Mouse (Mus musculus): ENCODE data around the gene Cst12. TPM values are rescaled to one million over a fixed set of nuclear protein-coding genes. Genes with fewer than 3 reads are reported as not detected.

Cst12 gene
- polyA plus RNA-seq, 1 experiment from 2014 or later, result not detected

GRCm38 (mm10) chr2:148781709-148782108 is 7.5 kb upstream of the Cst12 start, which contains the start of gene 8030411F24Rik:
Gene 8030411F24Rik (plus strand): TSS chr2:148782009.
- ATAC-seq (ENCODE audit: insufficient read depth, low FRiP score), result no peak
- Histone ChIP-seq H3K27ac (ENCODE audit: low read length) (no peak within 1 kb of the TSS), H3K9ac (ENCODE audit: low read length) (no peak within 1 kb of the TSS), H3K4me1 (ENCODE audit: control insufficient read depth, insufficient read depth, low read length) (no peaks in the 10 kb centered on the region), H3K36me3 (ENCODE audit: control insufficient read depth, insufficient read depth, low read length) (no peaks in the 10 kb centered on the region), H3K27me3 (ENCODE audit: control insufficient read depth, insufficient read depth, low read length) (no peaks in the 10 kb centered on the region), H3K9me3 (replicated peaks; ENCODE audit: control insufficient read depth, low read length) (no peaks in the 10 kb centered on the region), H3K4me3 (replicated peaks; ENCODE audit: low read length) (no peak within 1 kb of the TSS), H3K4me2 (ENCODE audit: low read depth, low read length) (no peak within 1 kb of the TSS)
- 4% methylated on average over 1 of the region's 1 CpGs for WGBS

GRCm38 (mm10) chr2:148798485-148798884 is 9.3 kb downstream of the Cst12 start, which contains the start of gene Cst8:
Gene Cst8 (plus strand): TSS chr2:148798785.
- H3K9me3 ChIP-seq (replicated peaks; ENCODE audit: control insufficient read depth, low read length), result no peaks in the 10 kb centered on the region
- no peak within 1 kb of the TSS for H3K4me3 ChIP-seq (replicated peaks; ENCODE audit: low read length)
- no peaks in the 10 kb centered on the region for H3K27me3 ChIP-seq (ENCODE audit: control insufficient read depth, insufficient read depth, low read length)
- H3K4me1 ChIP-seq (ENCODE audit: control insufficient read depth, insufficient read depth, low read length), result no peaks in the 10 kb centered on the region
- no peak within 1 kb of the TSS for H3K9ac ChIP-seq (ENCODE audit: low read length)
- no peak for ATAC-seq (ENCODE audit: insufficient read depth, low FRiP score)
- WGBS, result 76% methylated on average over 1 of the region's 1 CpGs
- H3K4me2 ChIP-seq (ENCODE audit: low read depth, low read length), result no peak within 1 kb of the TSS
- H3K27ac ChIP-seq (ENCODE audit: low read length), result no peak within 1 kb of the TSS
- no peaks in the 10 kb centered on the region for H3K36me3 ChIP-seq (ENCODE audit: control insufficient read depth, insufficient read depth, low read length)

- no peak overlapping the region for H3K9ac ChIP-seq (ENCODE audit: low read length)
- no peaks in the 10 kb centered on the region for H3K36me3 ChIP-seq (ENCODE audit: control insufficient read depth, insufficient read depth, low read length)
- H3K4me3 ChIP-seq (replicated peaks; ENCODE audit: low read length), result no peak overlapping the region
- H3K27me3 ChIP-seq (ENCODE audit: control insufficient read depth, insufficient read depth, low read length), result no peaks in the 10 kb centered on the region
- H3K27ac ChIP-seq (ENCODE audit: low read length), result no peak overlapping the region
- 33% methylated on average over 3 of the region's 3 CpGs for WGBS
- no peak overlapping the region for H3K4me2 ChIP-seq (ENCODE audit: low read depth, low read length)
- H3K9me3 ChIP-seq (replicated peaks; ENCODE audit: control insufficient read depth, low read length), result no peaks in the 10 kb centered on the region
- no peaks in the 10 kb centered on the region for H3K4me1 ChIP-seq (ENCODE audit: control insufficient read depth, insufficient read depth, low read length)
- ATAC-seq (ENCODE audit: insufficient read depth, low FRiP score), result no peak
Measured at GRCm38 (mm10) chr2:148801491-148801921, 12.3 kb downstream of the Cst12 start.

GRCm38 (mm10) chr2:148806696-148807095 is 17.5 kb downstream of the Cst12 start:
- no peak for ATAC-seq (ENCODE audit: insufficient read depth, low FRiP score)
- H3K9me3 ChIP-seq (replicated peaks; ENCODE audit: control insufficient read depth, low read length), result no peaks in the 10 kb centered on the region
- no peak overlapping the region for H3K9ac ChIP-seq (ENCODE audit: low read length)
- H3K4me3 ChIP-seq (replicated peaks; ENCODE audit: low read length), result no peak overlapping the region
- H3K36me3 ChIP-seq (ENCODE audit: control insufficient read depth, insufficient read depth, low read length), result no peaks in the 10 kb centered on the region
- WGBS, result 51% methylated on average over 6 of the region's 6 CpGs
- no peak overlapping the region for H3K4me2 ChIP-seq (ENCODE audit: low read depth, low read length)
- H3K4me1 ChIP-seq (ENCODE audit: control insufficient read depth, insufficient read depth, low read length), result no peaks in the 10 kb centered on the region
- H3K27me3 ChIP-seq (ENCODE audit: control insufficient read depth, insufficient read depth, low read length), result no peaks in the 10 kb centered on the region
- H3K27ac ChIP-seq (ENCODE audit: low read length), result no peak overlapping the region

- Histone ChIP-seq H3K9ac (ENCODE audit: low read length) (no peak within 1 kb of the TSS), H3K36me3 (ENCODE audit: control insufficient read depth, insufficient read depth, low read length) (no peaks in the 10 kb centered on the region), H3K4me2 (ENCODE audit: low read depth, low read length) (no peak within 1 kb of the TSS), H3K4me1 (ENCODE audit: control insufficient read depth, insufficient read depth, low read length) (no peaks in the 10 kb centered on the region), H3K27ac (ENCODE audit: low read length) (no peak within 1 kb of the TSS), H3K9me3 (replicated peaks; ENCODE audit: control insufficient read depth, low read length) (no peaks in the 10 kb centered on the region), H3K27me3 (ENCODE audit: control insufficient read depth, insufficient read depth, low read length) (no peaks in the 10 kb centered on the region), H3K4me3 (replicated peaks; ENCODE audit: low read length) (no peak within 1 kb of the TSS)
- ATAC-seq (ENCODE audit: insufficient read depth, low FRiP score), result no peak
Measured at GRCm38 (mm10) chr2:148819909-148820308, 30.7 kb downstream of the Cst12 start, which contains the start of gene Cst13. Gene Cst13 (plus strand): TSS chr2:148820081.

GRCm38 (mm10) chr2:148825986-148826385 is 36.8 kb downstream of the Cst12 start:
- H3K9me3 ChIP-seq (replicated peaks; ENCODE audit: control insufficient read depth, low read length), result no peaks in the 10 kb centered on the region
- no peak overlapping the region for H3K4me2 ChIP-seq (ENCODE audit: low read depth, low read length)
- whole genome bisulfite sequencing, result 22% methylated on average over 1 of the region's 1 CpGs
- no peaks in the 10 kb centered on the region for H3K36me3 ChIP-seq (ENCODE audit: control insufficient read depth, insufficient read depth, low read length)
- ATAC-seq (ENCODE audit: insufficient read depth, low FRiP score), result no peak
- H3K9ac ChIP-seq (ENCODE audit: low read length), result no peak overlapping the region
- H3K27ac ChIP-seq (ENCODE audit: low read length), result no peak overlapping the region
- no peaks in the 10 kb centered on the region for H3K4me1 ChIP-seq (ENCODE audit: control insufficient read depth, insufficient read depth, low read length)
- H3K27me3 ChIP-seq (ENCODE audit: control insufficient read depth, insufficient read depth, low read length), result no peaks in the 10 kb centered on the region
- H3K4me3 ChIP-seq (replicated peaks; ENCODE audit: low read length), result no peak overlapping the region

- WGBS, result 58% methylated on average over 4 of the region's 4 CpGs
- no peak within 1 kb of the TSS for H3K4me2 ChIP-seq (ENCODE audit: low read depth, low read length)
- no peaks in the 10 kb centered on the region for H3K36me3 ChIP-seq (ENCODE audit: control insufficient read depth, insufficient read depth, low read length)
- H3K4me1 ChIP-seq (ENCODE audit: control insufficient read depth, insufficient read depth, low read length), result no peaks in the 10 kb centered on the region
- no peak within 1 kb of the TSS for H3K27ac ChIP-seq (ENCODE audit: low read length)
- H3K9me3 ChIP-seq (replicated peaks; ENCODE audit: control insufficient read depth, low read length), result no peaks in the 10 kb centered on the region
- H3K27me3 ChIP-seq (ENCODE audit: control insufficient read depth, insufficient read depth, low read length), result no peaks in the 10 kb centered on the region
- H3K9ac ChIP-seq (ENCODE audit: low read length), result no peak within 1 kb of the TSS
- ATAC-seq (ENCODE audit: insufficient read depth, low FRiP score), result no peak
- H3K4me3 ChIP-seq (replicated peaks; ENCODE audit: low read length), result no peak within 1 kb of the TSS
Measured at GRCm38 (mm10) chr2:148834912-148835311, 45.8 kb downstream of the Cst12 start, which contains the start of gene Cst9. Gene Cst9 (plus strand): TSS chr2:148835147.

GRCm38 (mm10) chr2:148838075-148838777 is 49.1 kb downstream of the Cst12 start:
- Histone ChIP-seq H3K4me3 (replicated peaks; ENCODE audit: low read length) (no peak overlapping the region), H3K36me3 (ENCODE audit: control insufficient read depth, insufficient read depth, low read length) (no peaks in the 10 kb centered on the region), H3K9ac (ENCODE audit: low read length) (no peak overlapping the region), H3K27me3 (ENCODE audit: control insufficient read depth, insufficient read depth, low read length) (no peaks in the 10 kb centered on the region), H3K4me1 (ENCODE audit: control insufficient read depth, insufficient read depth, low read length) (no peaks in the 10 kb centered on the region), H3K27ac (ENCODE audit: low read length) (no peak overlapping the region), H3K4me2 (ENCODE audit: low read depth, low read length) (no peak overlapping the region), H3K9me3 (replicated peaks; ENCODE audit: control insufficient read depth, low read length) (no peaks in the 10 kb centered on the region)
- ATAC-seq (ENCODE audit: insufficient read depth, low FRiP score), result no peak
- WGBS, result 79% methylated on average over 5 of the region's 5 CpGs

- H3K27ac ChIP-seq (ENCODE audit: low read length), result no peak overlapping the region
- H3K9ac ChIP-seq (ENCODE audit: low read length), result no peak overlapping the region
- WGBS, result 87% methylated on average over 2 of the region's 2 CpGs
- H3K9me3 ChIP-seq (replicated peaks; ENCODE audit: control insufficient read depth, low read length), result no peaks in the 10 kb centered on the region
- H3K27me3 ChIP-seq (ENCODE audit: control insufficient read depth, insufficient read depth, low read length), result no peaks in the 10 kb centered on the region
- H3K4me3 ChIP-seq (replicated peaks; ENCODE audit: low read length), result no peak overlapping the region
- H3K36me3 ChIP-seq (ENCODE audit: control insufficient read depth, insufficient read depth, low read length), result no peaks in the 10 kb centered on the region
- no peak for ATAC-seq (ENCODE audit: insufficient read depth, low FRiP score)
- no peak overlapping the region for H3K4me2 ChIP-seq (ENCODE audit: low read depth, low read length)
- H3K4me1 ChIP-seq (ENCODE audit: control insufficient read depth, insufficient read depth, low read length), result no peaks in the 10 kb centered on the region
Measured at GRCm38 (mm10) chr2:148839224-148839623, 50.1 kb downstream of the Cst12 start.

Data from stomach, embryonic 16.5 days (tissue).